Mouse (Mus musculus) ovary, adult 2 months (tissue): ENCODE measurements around the gene Mmp11. TPM values are rescaled to one million over a fixed set of nuclear protein-coding genes. Genes with fewer than 3 reads are reported as not detected.

Experiments
- polyA plus RNA-seq: library from polyadenylated mRNA; depleted of rRNA; stranded (reverse); fragments of >200 nt; gene quantifications from 2 replicates; pipeline ENCODE4 v1.2.3, GENCODE M21; 2012; rRNA removed

The Mmp11 gene
- polyA plus RNA-seq = 410 and 417 TPM in 2 replicates

DNA sequence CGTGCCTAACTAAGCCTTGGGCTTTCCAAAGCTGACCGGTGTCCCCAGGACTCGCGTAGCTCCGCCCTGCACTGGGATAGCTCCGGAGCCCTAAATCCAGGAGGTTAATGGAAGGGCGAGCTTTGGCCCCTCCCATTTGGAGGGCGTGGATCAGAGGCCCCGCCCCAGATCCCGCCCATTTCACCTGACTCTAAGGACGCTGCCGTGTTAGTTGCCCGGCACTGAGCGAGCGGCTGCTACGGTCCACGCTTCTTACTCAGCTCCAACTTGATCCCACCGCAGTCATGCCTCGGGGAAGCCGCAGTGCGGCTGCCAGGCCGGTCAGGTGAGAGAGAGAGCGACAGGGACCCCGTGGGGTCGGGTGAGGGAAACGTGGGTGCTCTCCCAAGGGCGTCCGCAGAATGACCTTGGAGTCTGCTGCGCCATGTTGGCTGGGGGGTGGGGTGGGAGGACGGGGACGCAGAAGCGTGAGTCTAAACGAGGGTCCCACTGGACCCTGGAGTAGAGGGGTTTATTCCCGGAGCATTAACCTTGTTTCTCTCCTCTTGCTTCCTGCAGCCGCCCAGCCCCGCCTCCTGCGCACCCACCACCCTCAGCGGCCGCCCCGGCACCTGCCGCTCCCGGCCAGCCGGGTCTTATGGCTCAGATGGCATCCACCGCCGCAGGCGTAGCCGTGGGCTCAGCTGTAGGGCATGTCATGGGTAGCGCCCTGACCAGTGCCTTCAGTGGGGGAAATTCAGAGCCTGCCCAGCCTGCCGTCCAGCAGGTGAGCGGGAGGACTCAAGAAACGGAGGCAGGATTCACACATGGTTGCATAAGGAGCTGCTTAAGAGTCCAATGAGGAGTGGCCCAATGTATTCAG lies at the start of gene Mmp11:
Gene Mmp11 (minus strand): TSS at position 817 of the 862 bp plus-strand sequence.

DNA sequence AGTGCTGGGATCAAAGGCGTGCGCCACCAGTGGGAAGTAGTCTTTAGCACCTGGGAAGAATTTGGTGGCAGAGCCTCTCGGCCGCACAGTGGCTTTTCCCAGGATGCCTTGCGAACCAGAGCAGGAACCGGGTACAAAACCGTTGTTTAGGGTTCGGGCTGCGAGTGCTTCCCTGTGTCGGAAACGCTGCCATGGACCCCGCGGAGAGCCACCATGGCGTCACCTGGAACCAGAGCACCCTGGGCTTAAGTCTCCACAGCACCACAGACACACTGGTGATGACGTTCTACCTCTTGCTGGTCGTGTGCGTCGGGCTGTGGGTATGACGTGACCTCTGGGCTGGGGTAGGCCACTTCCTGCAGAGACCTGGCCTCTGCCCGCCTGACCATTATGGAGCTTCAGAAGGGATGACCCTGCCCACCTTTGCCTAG lies 18.1 kb upstream of the Mmp11 start, which contains the start of gene Gm5134:
Gene Gm5134 (plus strand): TSS at position 134 of the 431 bp plus-strand sequence.

DNA sequence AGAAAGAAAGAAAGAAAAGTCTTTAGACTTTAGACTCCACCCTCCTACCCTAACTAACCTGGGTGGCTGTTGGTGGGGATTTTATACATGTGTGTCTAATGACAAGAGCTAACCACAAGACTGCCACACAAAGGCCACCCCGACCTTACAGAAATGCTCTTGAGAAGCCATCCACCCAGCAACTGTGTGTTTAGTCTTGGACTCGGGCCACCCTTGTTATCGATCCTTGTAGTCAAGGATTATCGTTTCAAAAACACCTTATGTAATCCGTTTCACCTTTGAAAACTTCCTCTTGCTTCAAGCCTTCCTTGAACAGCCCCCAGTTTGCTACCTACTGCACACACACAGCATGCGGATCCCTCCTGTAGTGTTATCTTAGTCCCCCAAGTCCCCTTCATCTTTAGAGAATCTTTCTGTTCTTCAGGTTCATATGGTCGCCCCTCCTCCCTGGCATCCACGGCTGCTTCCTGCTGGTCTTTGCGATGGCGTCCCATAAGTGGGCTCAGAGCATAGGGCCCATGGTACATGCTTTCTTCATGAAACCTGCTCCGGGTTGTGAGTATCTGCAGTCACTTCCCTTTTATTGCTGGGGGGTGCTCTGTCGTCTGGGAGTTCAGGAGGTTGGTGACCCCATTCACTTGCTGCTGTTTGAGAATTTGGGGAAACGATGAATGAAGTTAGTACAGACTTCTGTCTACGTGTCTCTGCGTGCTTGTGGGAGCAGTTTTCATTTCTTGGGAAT lies 6.6 kb upstream of the Mmp11 start, which contains the start of gene Vpreb3:
Gene Vpreb3 (plus strand): TSS at position 322 of the 742 bp plus-strand sequence.

DNA sequence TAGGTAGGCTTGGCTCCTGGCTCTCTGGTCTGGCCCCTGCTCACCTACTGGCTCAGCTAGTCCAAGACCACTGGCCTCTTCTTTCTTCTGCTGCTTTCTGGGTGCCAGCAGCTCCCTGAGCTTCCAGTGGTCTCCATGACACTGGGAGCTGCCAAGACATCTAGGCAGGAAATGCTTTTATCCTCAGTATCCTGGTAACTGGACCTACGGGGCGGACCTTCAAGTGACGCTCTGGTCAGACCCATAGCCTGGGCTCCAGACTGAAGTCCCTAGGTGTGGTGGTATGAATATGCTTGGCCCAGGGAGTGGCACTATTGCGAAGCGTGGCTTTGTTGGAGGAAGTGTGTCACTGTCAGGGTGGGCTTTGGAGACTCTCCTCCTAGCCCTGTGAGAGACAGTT lies 4.2 kb upstream of the Mmp11 start, which contains the start of gene Gm867:
Gene Gm867 (minus strand): TSS at position 153 of the 400 bp plus-strand sequence.

DNA sequence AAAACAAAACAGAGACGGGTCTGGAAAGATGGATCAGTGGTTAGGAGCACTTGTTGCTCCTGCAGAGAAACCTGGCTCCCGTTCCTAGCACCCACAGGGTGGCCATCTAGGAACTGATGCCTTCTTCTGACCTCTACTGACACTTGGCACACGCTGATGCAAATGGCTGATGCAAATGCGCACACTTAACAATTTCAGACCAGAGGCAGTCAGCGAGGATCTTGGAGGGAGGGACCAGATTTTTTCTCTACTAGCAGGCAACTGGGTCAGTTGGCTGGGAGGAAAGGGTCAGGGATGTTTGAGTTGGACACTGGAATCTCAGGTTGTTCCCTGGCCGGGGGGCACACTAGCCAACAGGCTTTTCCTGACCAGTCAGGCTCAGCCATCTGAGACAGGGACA lies 3.4 kb downstream of the Mmp11 start, which contains the start of gene Chchd10:
Gene Chchd10 (plus strand): TSS at position 240 of the 400 bp plus-strand sequence.

DNA sequence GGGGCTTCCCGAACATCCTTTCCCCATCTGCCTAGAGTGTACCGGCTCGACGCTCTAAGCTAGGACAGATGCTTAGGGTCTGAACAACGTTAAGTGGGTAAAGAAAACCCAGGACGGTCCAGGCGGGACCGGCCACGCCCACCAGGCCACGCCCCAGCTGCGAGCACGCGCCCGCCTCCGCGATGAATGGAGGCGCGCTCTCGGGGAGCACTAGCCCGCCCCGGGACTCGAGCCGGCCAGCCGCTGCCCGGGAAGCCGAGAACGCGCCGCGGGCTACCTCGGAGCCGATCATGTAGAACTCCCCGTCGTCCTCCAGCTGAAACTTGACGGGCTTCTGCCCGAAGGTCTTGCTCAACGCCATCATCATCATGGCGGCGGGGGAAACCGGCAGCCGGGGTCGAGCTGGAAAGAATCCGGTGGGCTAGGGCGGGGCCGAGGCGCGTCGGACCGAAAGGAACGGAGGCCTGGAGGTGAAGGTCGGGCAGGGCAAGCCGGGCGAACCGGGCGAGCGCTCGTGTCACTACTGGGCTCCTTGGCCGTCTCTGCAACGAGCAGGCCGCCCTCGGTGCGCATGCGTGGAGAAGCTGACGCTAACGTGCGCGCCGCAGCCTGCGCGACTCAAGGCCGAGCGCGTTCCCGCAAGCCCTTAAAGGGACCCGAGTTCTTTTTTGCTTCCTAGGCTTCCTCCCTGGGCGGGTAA lies 15.1 kb downstream of the Mmp11 start, which contains the start of gene Smarcb1:
Gene Smarcb1 (minus strand): TSS at position 592 of the 700 bp plus-strand sequence.

DNA sequence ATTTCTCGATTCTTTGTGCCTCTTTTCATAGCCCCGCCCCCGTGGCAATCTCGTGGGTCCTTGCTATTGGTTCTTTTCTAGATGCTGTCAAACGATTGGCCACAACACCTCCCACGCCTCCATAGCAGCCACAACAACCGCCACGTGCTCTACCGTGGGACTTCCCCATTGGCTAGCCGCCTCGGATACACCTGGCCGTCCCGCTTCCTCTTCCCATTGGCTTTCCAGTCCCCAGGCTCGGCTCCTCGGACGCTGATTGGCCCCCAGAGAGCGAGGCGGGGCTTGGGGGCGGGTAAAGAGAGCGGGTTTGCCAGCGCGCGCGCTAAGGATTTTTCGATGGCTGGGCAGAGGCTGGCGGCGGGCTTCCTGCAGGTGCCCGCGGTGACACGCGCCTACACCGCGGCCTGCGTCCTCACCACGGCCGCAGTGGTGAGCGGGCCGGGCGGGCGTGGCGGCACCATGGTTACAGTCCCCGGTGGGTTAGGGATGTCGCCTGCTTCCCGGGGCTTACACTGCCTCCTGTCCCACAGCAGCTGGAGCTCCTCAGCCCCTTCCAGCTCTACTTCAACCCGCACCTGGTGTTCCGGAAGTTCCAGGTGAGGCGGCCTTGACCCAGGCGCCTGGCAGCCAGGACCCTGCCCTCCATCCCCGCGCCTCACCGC lies 43.1 kb downstream of the Mmp11 start, which contains the start of gene Derl3:
Gene Derl3 (plus strand): TSS at position 325 of the 662 bp plus-strand sequence.

Other genes with a start within 250 kb of the Mmp11 start
- gene Cabin1, start 172.2 kb downstream of the Mmp11 start, polyA plus RNA-seq = 88.4 and 103 TPM in 2 replicates
- gene Ddt, start 163.1 kb downstream of the Mmp11 start, polyA plus RNA-seq = 54.5 and 72.3 TPM in 2 replicates
- 0.26 TPM in 1 of 2 replicates, not detected in the other for gene Gm20441, start 155.5 kb downstream of the Mmp11 start, polyA plus RNA-seq
- 21.2 and 24.0 TPM in 2 replicates for gene Gstt3, start 155.1 kb downstream of the Mmp11 start, polyA plus RNA-seq
- 91.9 and 118 TPM in 2 replicates for gene Gstt1, start 137.9 kb downstream of the Mmp11 start, polyA plus RNA-seq
- gene Gstt4, start 114.0 kb downstream of the Mmp11 start, polyA plus RNA-seq = not detected in 2 replicates
- gene Gstt2, start 99.1 kb downstream of the Mmp11 start, polyA plus RNA-seq = 128 and 153 TPM in 2 replicates
- gene Mif, start 76.3 kb downstream of the Mmp11 start, polyA plus RNA-seq = 3,406 and 5,173 TPM in 2 replicates
- 448 and 721 TPM in 2 replicates for gene Derl3, start 43.1 kb downstream of the Mmp11 start, polyA plus RNA-seq
- gene Smarcb1, start 14.9 kb downstream of the Mmp11 start, polyA plus RNA-seq = 79.8 and 80.7 TPM in 2 replicates
- gene Chchd10, start 3.4 kb downstream of the Mmp11 start, polyA plus RNA-seq = 1,064 and 1,290 TPM in 2 replicates
- gene Gm867, start 4.2 kb upstream of the Mmp11 start, polyA plus RNA-seq = 16.5 and 18.1 TPM in 2 replicates
- 83.7 and 92.0 TPM in 2 replicates for gene Vpreb3, start 6.6 kb upstream of the Mmp11 start, polyA plus RNA-seq
- 0.14 and 0.25 TPM in 2 replicates for gene Gm5134, start 18.0 kb upstream of the Mmp11 start, polyA plus RNA-seq
- gene Zfp280b, start 96.2 kb upstream of the Mmp11 start, polyA plus RNA-seq = 18.8 and 24.1 TPM in 2 replicates
- 1.1 and 5.2 TPM in 2 replicates for gene Slc5a4b, start 174.5 kb upstream of the Mmp11 start, polyA plus RNA-seq
- gene Slc5a4a, start 211.0 kb upstream of the Mmp11 start, polyA plus RNA-seq = 2.5 and 4.0 TPM in 2 replicates